In genomic region chr13:3694599-3695343, GRCm38 (mm10) we compare ENCODE assay signal across 9 mouse cellular contexts.
A peak's percentile ranks its signal among the peaks of the same experiment; 100 is the strongest.
DNase-seq lines count a peak whose midpoint lies in the region; ATAC-seq lines count a peak whose summit lies in the region.
"Had no signal": no experiment of that assay in that cellular context is flagged by ENCODE, and none has a peak within 500 bp of the region (broad histone marks: within the 10 kb centered on the region; RNA-seq: fewer than 3 reads in every experiment).

No protein-coding gene starts in this region.

- no peaks in the 10 kb centered on the region for H3K36me3 ChIP-seq in midbrain, embryonic 11.5 days (ENCODE audit: control insufficient read depth, insufficient read depth, low read length)
- H3K36me3 ChIP-seq in midbrain, embryonic 16.5 days (ENCODE audit: control insufficient read depth, insufficient read depth, low read length), result no peaks in the 10 kb centered on the region
- no peaks in the 10 kb centered on the region for H3K36me3 ChIP-seq in kidney, embryonic 15.5 days
- H3K36me3 ChIP-seq: liver, embryonic 13.5 days had no signal

- no peak overlapping the region for H3K4me3 ChIP-seq in midbrain, embryonic 11.5 days (ENCODE audit: low read depth, low read length)
- H3K4me3 ChIP-seq in midbrain, embryonic 16.5 days (ENCODE audit: low read depth, low read length), result no peak overlapping the region
- H3K4me3 ChIP-seq in kidney, embryonic 15.5 days (replicated peaks), result no peak overlapping the region
- H3K4me3 ChIP-seq: liver, embryonic 13.5 days had no signal

- H3K27ac ChIP-seq in midbrain, embryonic 11.5 days (ENCODE audit: low read depth, low read length), result no peak overlapping the region
- no peak overlapping the region for H3K27ac ChIP-seq in midbrain, embryonic 16.5 days (ENCODE audit: low read length)
- peak overlapping the region; percentile 78 for H3K27ac ChIP-seq in kidney, embryonic 15.5 days
- H3K27ac ChIP-seq: liver, embryonic 13.5 days had no signal

- 14% methylated on average over 11 of the region's 11 CpGs for WGBS in midbrain, embryonic 11.5 days
- WGBS in midbrain, embryonic 16.5 days, result 14% methylated on average over 11 of the region's 11 CpGs
- 18% methylated on average over 11 of the region's 11 CpGs for WGBS in kidney, embryonic 15.5 days

- ATAC-seq in midbrain, embryonic 11.5 days (ENCODE audit: low FRiP score), result peak; percentile 86
- ATAC-seq in midbrain, embryonic 16.5 days, result no peak
- peak; percentile 97 for ATAC-seq in kidney, embryonic 15.5 days (replicated peaks; ENCODE audit: low FRiP score)

- no peaks in the 10 kb centered on the region for H3K9me3 ChIP-seq in midbrain, embryonic 11.5 days (ENCODE audit: control insufficient read depth, low read length)
- no peaks in the 10 kb centered on the region for H3K9me3 ChIP-seq in midbrain, embryonic 16.5 days (replicated peaks; ENCODE audit: control insufficient read depth, low read length, poor library complexity, severe bottlenecking)
- no peaks in the 10 kb centered on the region for H3K9me3 ChIP-seq in kidney, embryonic 15.5 days (replicated peaks)
- H3K9me3 ChIP-seq: liver, embryonic 13.5 days had no signal

- DNase-seq in midbrain, embryonic 11.5 days (ENCODE audit: low spot score, missing footprints), result peak; percentile 85
- peak; percentile 76 for DNase-seq in forelimb bud, embryonic 11.5 days (ENCODE audit: low read depth, low spot score)
- DNase-seq in lung, postnatal 25 days (ENCODE audit: low spot score), result peak; percentile 66
- DNase-seq in left cerebral cortex, postnatal 36 days (ENCODE audit: low spot score in 2 of 2), result no peak
- DNase-seq in cerebellum, adult 11-12 months, result no peak
- no peak for DNase-seq in adrenal gland, postnatal 25 days
- DNase-seq: liver, embryonic 13.5 days had no signal

- H3K9ac ChIP-seq in midbrain, embryonic 11.5 days (ENCODE audit: low read length), result no peak overlapping the region
- H3K9ac ChIP-seq in midbrain, embryonic 16.5 days (ENCODE audit: low read depth, low read length), result no peak overlapping the region
- H3K9ac ChIP-seq in kidney, embryonic 15.5 days, result no peak overlapping the region
- H3K9ac ChIP-seq: liver, embryonic 13.5 days had no signal

- H3K27me3 ChIP-seq in midbrain, embryonic 11.5 days (ENCODE audit: control insufficient read depth, insufficient read depth, low read length), result no peaks in the 10 kb centered on the region
- H3K27me3 ChIP-seq in midbrain, embryonic 16.5 days (ENCODE audit: control insufficient read depth, insufficient read depth, low read depth, low read length), result no peaks in the 10 kb centered on the region
- H3K27me3 ChIP-seq in kidney, embryonic 15.5 days, result no peaks in the 10 kb centered on the region
- H3K27me3 ChIP-seq: liver, embryonic 13.5 days had no signal

- no peak overlapping the region for H3K4me2 ChIP-seq in midbrain, embryonic 11.5 days
- no peak overlapping the region for H3K4me2 ChIP-seq in midbrain, embryonic 16.5 days (ENCODE audit: low read length)
- peak overlapping the region; percentile 32; the same call in 1 of the 2 replicates for H3K4me2 ChIP-seq in kidney, embryonic 15.5 days
- H3K4me2 ChIP-seq: liver, embryonic 13.5 days had no signal

- peaks cover 7% of the 10 kb centered on the region for H3K4me1 ChIP-seq in midbrain, embryonic 11.5 days (ENCODE audit: control insufficient read depth, insufficient read depth, low read length)
- 0 out of 2 replicates have a peak, but pooled peaks cover 2% of the 10 kb centered on the region for H3K4me1 ChIP-seq in midbrain, embryonic 16.5 days (ENCODE audit: control insufficient read depth, insufficient read depth, low read length)
- peaks cover 13% of the 10 kb centered on the region for H3K4me1 ChIP-seq in kidney, embryonic 15.5 days
- H3K4me1 ChIP-seq: liver, embryonic 13.5 days had no signal

- intact Hi-C loops in left cerebral cortex, postnatal 36 days (cut with DNase I), result loop anchor here (5.0 kb wide), 1 partner anchor 83 kb away; no protein-coding TSS in a partner anchor

Comparison
In these comparisons a context has a peak if more than half of its experiments do, and no peak if none do; other contexts are left out.
1. DNase-seq: peak in midbrain, embryonic 11.5 days (single experiment), forelimb bud, embryonic 11.5 days (single experiment) and lung, postnatal 25 days (single experiment); none in left cerebral cortex, postnatal 36 days (0 of 2), cerebellum, adult 11-12 months (single experiment) and adrenal gland, postnatal 25 days (single experiment).